Mouse (Mus musculus) ES-Bruce4 (cell line): ENCODE measurements around the gene Dync2li1. TPM values are rescaled to one million over a fixed set of nuclear protein-coding genes. Genes with fewer than 3 reads are reported as not detected.

Source experiments
- H3K27ac ChIP-seq: 2 replicates; pipeline ENCODE4 v1.5.1; 2012; ENCODE audit warnings: low read length, inconsistent platforms; ENCODE audit not compliant: insufficient read depth
- H3K27me3 ChIP-seq: 2 replicates; pipeline ENCODE4 v1.6.1; 2012; ENCODE audit warnings: mild to moderate bottlenecking, low read length, inconsistent platforms; ENCODE audit not compliant: control insufficient read depth, poor library complexity, insufficient read depth, severe bottlenecking
- H3K36me3 ChIP-seq: 2 replicates; pipeline ENCODE4 v1.6.1; 2012; ENCODE audit warnings: inconsistent platforms, mild to moderate bottlenecking, low read length, moderate library complexity; ENCODE audit not compliant: control insufficient read depth, poor library complexity, insufficient read depth, severe bottlenecking
- H3K4me1 ChIP-seq: one replicate; pipeline ENCODE4 v1.8.1; 2011; ENCODE audit warnings: low read length; ENCODE audit not compliant: control insufficient read depth, insufficient read depth
- H3K4me3 ChIP-seq: 2 replicates; pipeline ENCODE4 v1.5.1; 2011; ENCODE audit warnings: low read depth, mild to moderate bottlenecking, low read length
- H3K9ac ChIP-seq: 2 replicates; pipeline ENCODE4 v1.6.1; 2012; ENCODE audit warnings: low read depth, mild to moderate bottlenecking, inconsistent platforms; ENCODE audit not compliant: poor library complexity, severe bottlenecking
- H3K9me3 ChIP-seq: replicated peaks from 2 replicates; pipeline ENCODE4 v1.6.1; 2012; ENCODE audit warnings: mild to moderate bottlenecking, low read length, inconsistent platforms; ENCODE audit not compliant: control insufficient read depth, poor library complexity, insufficient read depth, severe bottlenecking
- CTCF ChIP-seq: IDR thresholded peaks from one replicate; pipeline ENCODE4 v1.8.1; 2011; ENCODE audit warnings: low read depth, low read length
- EP300 ChIP-seq: IDR thresholded peaks from 2 replicates; pipeline ENCODE4 v1.6.1; 2011; ENCODE audit warnings: low read depth, low read length; ENCODE audit not compliant: insufficient read depth
- POLR2A ChIP-seq: IDR thresholded peaks from one replicate; pipeline ENCODE4 v1.8.1; 2011; ENCODE audit warnings: low read length; ENCODE audit not compliant: insufficient read depth
- polyA plus RNA-seq: library from polyadenylated mRNA; stranded (reverse); fragments of >200 nt; gene quantifications from 2 replicates; pipeline ENCODE4 v1.2.4, GENCODE M21; 2011; ENCODE audit warnings: low read depth; ENCODE audit not compliant: missing spikeins, insufficient read depth, insufficient read length

Gene Dync2li1
- polyA plus RNA-seq, 1 experiment, result 26.3 TPM

GRCm38 (mm10) chr17:84603709-84604420 lies 22.4 kb upstream of the Dync2li1 start:
- no peak for TF ChIP-seq EP300
- TF ChIP-seq POLR2A, result no peak
- TF ChIP-seq CTCF, result no peak
- no peaks in the 10 kb centered on the region for H3K36me3 ChIP-seq
- H3K27ac ChIP-seq, result no peak overlapping the region

GRCm38 (mm10) chr17:84606976-84607375 lies 19.3 kb upstream of the Dync2li1 start:
- Histone ChIP-seq H3K36me3 (no peaks in the 10 kb centered on the region), H3K9me3 (no peaks in the 10 kb centered on the region), H3K27me3 (no peaks in the 10 kb centered on the region), H3K4me1 (no peaks in the 10 kb centered on the region), H3K27ac (no peak overlapping the region), H3K4me3 (no peak overlapping the region), H3K9ac (no peak overlapping the region)
- TF ChIP-seq EP300 (no peak), POLR2A (no peak), CTCF (no peak)

More at GRCm38 (mm10) chr17:84603709-84604420, 22.4 kb upstream of the Dync2li1 start:
- Histone ChIP-seq H3K4me3 (no peak overlapping the region), H3K9ac (no peak overlapping the region), H3K9me3 (no peaks in the 10 kb centered on the region), H3K27me3 (no peaks in the 10 kb centered on the region), H3K4me1 (no peaks in the 10 kb centered on the region)

GRCm38 (mm10) chr17:84607617-84608016 lies 18.7 kb upstream of the Dync2li1 start:
- Histone ChIP-seq H3K9ac (no peak overlapping the region), H3K27me3 (no peaks in the 10 kb centered on the region), H3K9me3 (no peaks in the 10 kb centered on the region), H3K36me3 (no peaks in the 10 kb centered on the region), H3K4me3 (no peak overlapping the region), H3K27ac (no peak overlapping the region), H3K4me1 (no peaks in the 10 kb centered on the region)
- TF ChIP-seq CTCF, result no peak
- TF ChIP-seq EP300, result no peak
- no peak for TF ChIP-seq POLR2A

DNA sequence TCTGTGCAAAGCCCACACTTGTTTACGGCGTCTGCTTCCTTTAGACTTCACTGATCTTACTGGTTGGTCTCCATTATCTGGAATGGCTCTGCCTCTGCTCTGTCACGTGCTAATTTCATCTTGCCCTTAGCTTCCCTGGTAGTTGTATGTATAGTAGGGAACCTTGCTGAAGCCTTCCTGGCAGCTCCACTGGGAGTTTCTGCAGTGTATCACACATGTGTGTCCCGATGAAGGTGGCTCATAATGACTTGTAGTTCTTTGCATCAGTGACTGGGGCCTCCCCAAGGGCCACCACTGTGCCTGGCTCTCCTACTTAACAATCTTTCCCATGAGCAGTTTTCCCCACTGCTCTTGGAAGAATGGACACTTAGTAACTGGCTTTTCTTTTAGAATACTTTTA lies 17.7 kb upstream of the Dync2li1 start:
- no peak overlapping the region for H3K4me3 ChIP-seq
- no peaks in the 10 kb centered on the region for H3K9me3 ChIP-seq
- no peak overlapping the region for H3K9ac ChIP-seq
- H3K4me1 ChIP-seq, result no peaks in the 10 kb centered on the region
- no peak overlapping the region for H3K27ac ChIP-seq
- no peaks in the 10 kb centered on the region for H3K36me3 ChIP-seq
- H3K27me3 ChIP-seq, result no peaks in the 10 kb centered on the region
- TF ChIP-seq CTCF (no peak), EP300 (no peak), POLR2A (no peak)

GRCm38 (mm10) chr17:84611500-84611899 lies 14.8 kb upstream of the Dync2li1 start:
- no peaks in the 10 kb centered on the region for H3K9me3 ChIP-seq
- no peaks in the 10 kb centered on the region for H3K27me3 ChIP-seq
- H3K36me3 ChIP-seq, result no peaks in the 10 kb centered on the region
- H3K4me3 ChIP-seq, result no peak overlapping the region
- no peaks in the 10 kb centered on the region for H3K4me1 ChIP-seq
- H3K27ac ChIP-seq, result no peak overlapping the region
- no peak overlapping the region for H3K9ac ChIP-seq
- no peak for TF ChIP-seq CTCF
- no peak for TF ChIP-seq EP300
- TF ChIP-seq POLR2A, result no peak

DNA sequence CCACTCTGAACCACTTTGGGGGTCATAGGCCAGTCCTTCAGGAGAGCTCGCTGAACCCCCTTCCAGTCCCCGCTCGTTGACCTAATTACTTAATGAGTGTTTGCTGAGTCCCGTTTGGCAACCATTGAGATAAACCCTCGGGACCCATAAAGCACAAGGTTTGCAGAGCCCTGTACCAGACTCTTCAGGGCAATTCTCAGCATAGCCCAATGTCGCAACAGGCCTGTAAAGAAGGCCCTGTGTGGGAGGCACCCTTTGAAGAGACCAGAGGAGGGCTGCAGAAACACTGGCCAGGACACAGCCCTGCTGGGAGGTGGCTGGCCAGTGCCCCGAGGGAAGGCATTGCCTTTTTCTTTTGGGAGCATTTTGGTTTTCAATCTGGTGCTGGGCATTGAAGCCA lies 14.3 kb upstream of the Dync2li1 start:
- no peak overlapping the region for H3K27ac ChIP-seq
- no peaks in the 10 kb centered on the region for H3K9me3 ChIP-seq
- no peak for TF ChIP-seq CTCF
- TF ChIP-seq EP300, result no peak
- no peaks in the 10 kb centered on the region for H3K4me1 ChIP-seq
- no peaks in the 10 kb centered on the region for H3K27me3 ChIP-seq
- no peaks in the 10 kb centered on the region for H3K36me3 ChIP-seq
- H3K4me3 ChIP-seq, result no peak overlapping the region
- no peak overlapping the region for H3K9ac ChIP-seq
